Mouse (Mus musculus): ENCODE measurements around the gene Eva1a. TPM values are rescaled to one million over a fixed set of nuclear protein-coding genes. Genes with fewer than 3 reads are reported as not detected.

Eva1a gene
- polyA plus RNA-seq, 1 experiment from 2014 or later: 5.8 TPM

DNA sequence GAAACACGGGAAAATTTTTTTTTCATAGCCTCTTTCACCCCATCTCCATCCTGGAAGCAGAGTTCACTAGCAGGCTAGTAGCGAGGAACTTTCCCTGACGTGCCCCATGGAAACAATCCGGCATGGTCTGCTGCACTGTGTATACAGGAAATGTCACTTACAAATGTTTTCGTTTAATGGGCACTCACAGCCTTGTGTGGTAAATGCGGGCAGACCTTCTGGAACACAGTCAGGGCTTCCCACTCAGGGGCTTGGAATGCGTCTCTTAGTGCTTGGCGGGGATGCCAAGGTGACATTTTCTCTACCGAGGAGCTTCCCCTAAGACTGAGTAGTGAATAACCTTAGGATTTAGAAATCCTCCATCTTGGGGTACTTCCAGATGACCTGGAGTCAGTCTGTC lies 87.0 kb downstream of the Eva1a start:
- Histone ChIP-seq H3K9me3 (replicated peaks; ENCODE audit: control insufficient read depth, low read length) (no peaks in the 10 kb centered on the region), H3K4me1 (ENCODE audit: control insufficient read depth, insufficient read depth, low read length) (no peaks in the 10 kb centered on the region), H3K36me3 (ENCODE audit: control insufficient read depth, insufficient read depth) (no peaks in the 10 kb centered on the region), H3K4me3 (ENCODE audit: low read length) (no peak overlapping the region), H3K27ac (ENCODE audit: low read length) (no peak overlapping the region), H3K4me2 (ENCODE audit: low read depth, low read length) (no peak overlapping the region), H3K9ac (ENCODE audit: low read length) (no peak overlapping the region), H3K27me3 (ENCODE audit: control insufficient read depth, insufficient read depth, low read length) (no peaks in the 10 kb centered on the region)
- no peak for ATAC-seq (replicated peaks; ENCODE audit: extremely low read depth, insufficient read depth, low FRiP score)
- 56% methylated on average over 9 of the region's 9 CpGs for WGBS

DNA sequence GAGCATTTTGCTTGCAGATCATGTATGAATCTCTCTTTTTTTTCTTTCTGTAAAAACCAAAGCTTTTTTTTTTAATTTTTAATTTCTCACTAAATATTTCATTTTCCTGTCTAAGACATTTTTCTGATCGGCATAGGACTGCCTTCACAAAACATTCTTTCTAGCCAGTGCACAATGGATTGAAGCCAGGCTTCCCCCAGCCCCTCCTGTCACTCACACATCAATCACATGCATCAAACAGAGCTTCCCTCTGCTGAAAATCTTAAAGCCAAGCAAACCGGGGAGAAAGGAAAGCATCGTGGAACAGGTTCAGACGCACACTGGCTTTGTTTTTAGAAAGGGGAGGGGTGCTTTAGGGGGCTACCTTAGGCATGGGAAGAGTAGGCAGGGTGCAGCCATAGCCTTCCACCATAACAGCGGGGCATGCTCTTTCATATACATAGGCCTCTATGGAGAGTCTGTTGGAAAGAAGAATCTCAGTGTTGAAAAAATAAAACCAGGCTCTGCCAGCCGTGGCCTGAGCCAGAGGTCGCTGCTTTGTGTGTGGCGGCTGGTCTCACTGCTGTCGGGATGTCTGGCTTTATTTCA lies 88.9 kb downstream of the Eva1a start:
- Histone ChIP-seq H3K4me1 (ENCODE audit: control insufficient read depth, insufficient read depth, low read length) (no peaks in the 10 kb centered on the region), H3K27me3 (ENCODE audit: control insufficient read depth, insufficient read depth, low read length) (no peaks in the 10 kb centered on the region), H3K27ac (ENCODE audit: low read length) (no peak overlapping the region), H3K36me3 (ENCODE audit: control insufficient read depth, insufficient read depth) (no peaks in the 10 kb centered on the region), H3K4me2 (ENCODE audit: low read depth, low read length) (no peak overlapping the region), H3K9me3 (replicated peaks; ENCODE audit: control insufficient read depth, low read length) (no peaks in the 10 kb centered on the region), H3K9ac (ENCODE audit: low read length) (no peak overlapping the region), H3K4me3 (ENCODE audit: low read length) (no peak overlapping the region)
- 67% methylated on average over 9 of the region's 9 CpGs for WGBS
- ATAC-seq (replicated peaks; ENCODE audit: extremely low read depth, insufficient read depth, low FRiP score): no peak

DNA sequence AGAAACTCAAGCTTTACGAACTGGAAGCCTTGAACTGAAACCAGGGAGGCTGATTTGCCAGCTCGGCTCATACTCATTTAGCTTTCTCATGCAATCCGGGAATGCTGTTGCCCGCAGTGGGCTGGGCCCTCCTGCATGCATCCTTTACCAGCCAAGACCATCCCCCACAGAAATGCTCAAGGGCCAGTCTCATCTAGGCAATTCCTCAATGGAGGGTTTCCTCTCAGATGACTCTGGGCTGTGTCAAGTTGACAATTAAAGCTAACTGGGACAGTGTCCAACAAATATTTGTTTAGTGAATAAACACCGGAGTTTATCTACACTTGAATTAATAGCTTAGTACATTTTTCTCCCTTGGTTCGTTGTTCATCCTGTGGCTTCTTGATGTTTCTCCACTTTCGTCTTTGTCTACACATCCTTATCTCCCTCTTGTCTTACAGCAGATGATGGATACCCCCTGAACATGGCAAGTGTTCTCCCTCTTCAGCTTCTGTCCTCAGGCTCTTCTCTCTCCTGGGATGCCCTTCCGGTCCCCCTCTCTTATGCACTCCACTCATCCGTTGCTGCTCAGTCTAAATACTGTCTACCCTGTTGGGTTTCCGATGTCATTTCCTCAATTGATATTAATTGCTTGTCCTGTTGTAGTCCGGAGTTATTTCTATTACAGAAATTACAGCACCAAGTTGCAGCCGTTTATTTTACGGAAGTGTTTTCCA lies 92.2 kb downstream of the Eva1a start:
- WGBS: 42% methylated on average over 13 of the region's 13 CpGs
- H3K27me3 ChIP-seq (ENCODE audit: control insufficient read depth, insufficient read depth, low read length): no peaks in the 10 kb centered on the region

DNA sequence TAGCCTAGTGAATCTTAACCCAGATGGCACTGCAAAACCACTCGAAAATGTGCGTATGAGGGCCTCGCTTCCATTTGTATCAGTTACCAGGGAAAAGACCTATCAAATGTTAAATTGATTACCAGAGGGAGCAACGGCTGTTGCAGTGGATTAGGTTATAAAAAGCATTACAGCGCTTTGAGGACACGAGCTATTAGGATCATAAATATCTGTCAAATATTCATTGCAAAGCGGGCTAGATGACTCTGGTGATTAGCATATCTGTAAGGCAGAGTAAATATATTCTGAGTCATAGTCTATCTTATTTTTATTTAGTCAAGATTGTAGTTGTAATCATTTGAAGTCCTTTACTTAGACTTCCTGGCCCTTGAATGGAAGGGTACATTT lies 92.7 kb downstream of the Eva1a start:
- no peak overlapping the region for H3K9ac ChIP-seq (ENCODE audit: low read length)
- no peak for ATAC-seq (replicated peaks; ENCODE audit: extremely low read depth, insufficient read depth, low FRiP score)
- H3K4me1 ChIP-seq (ENCODE audit: control insufficient read depth, insufficient read depth, low read length): no peaks in the 10 kb centered on the region
- no peak overlapping the region for H3K27ac ChIP-seq (ENCODE audit: low read length)
- H3K9me3 ChIP-seq (replicated peaks; ENCODE audit: control insufficient read depth, low read length): no peaks in the 10 kb centered on the region
- no peak overlapping the region for H3K4me2 ChIP-seq (ENCODE audit: low read depth, low read length)
- H3K36me3 ChIP-seq (ENCODE audit: control insufficient read depth, insufficient read depth): no peaks in the 10 kb centered on the region
- 82% methylated on average over 7 of the region's 7 CpGs for WGBS
- no peaks in the 10 kb centered on the region for H3K27me3 ChIP-seq (ENCODE audit: control insufficient read depth, insufficient read depth, low read length)
- H3K4me3 ChIP-seq (ENCODE audit: low read length): no peak overlapping the region

More for the DNA sequence above, 92.2 kb downstream of the Eva1a start:
- ATAC-seq (replicated peaks; ENCODE audit: extremely low read depth, insufficient read depth, low FRiP score): no peak
- H3K4me3 ChIP-seq (ENCODE audit: low read length): no peak overlapping the region
- H3K4me1 ChIP-seq (ENCODE audit: control insufficient read depth, insufficient read depth, low read length): no peaks in the 10 kb centered on the region
- H3K9ac ChIP-seq (ENCODE audit: low read length): no peak overlapping the region
- H3K36me3 ChIP-seq (ENCODE audit: control insufficient read depth, insufficient read depth): no peaks in the 10 kb centered on the region
- H3K27ac ChIP-seq (ENCODE audit: low read length): no peak overlapping the region
- no peak overlapping the region for H3K4me2 ChIP-seq (ENCODE audit: low read depth, low read length)
- no peaks in the 10 kb centered on the region for H3K9me3 ChIP-seq (replicated peaks; ENCODE audit: control insufficient read depth, low read length)

DNA sequence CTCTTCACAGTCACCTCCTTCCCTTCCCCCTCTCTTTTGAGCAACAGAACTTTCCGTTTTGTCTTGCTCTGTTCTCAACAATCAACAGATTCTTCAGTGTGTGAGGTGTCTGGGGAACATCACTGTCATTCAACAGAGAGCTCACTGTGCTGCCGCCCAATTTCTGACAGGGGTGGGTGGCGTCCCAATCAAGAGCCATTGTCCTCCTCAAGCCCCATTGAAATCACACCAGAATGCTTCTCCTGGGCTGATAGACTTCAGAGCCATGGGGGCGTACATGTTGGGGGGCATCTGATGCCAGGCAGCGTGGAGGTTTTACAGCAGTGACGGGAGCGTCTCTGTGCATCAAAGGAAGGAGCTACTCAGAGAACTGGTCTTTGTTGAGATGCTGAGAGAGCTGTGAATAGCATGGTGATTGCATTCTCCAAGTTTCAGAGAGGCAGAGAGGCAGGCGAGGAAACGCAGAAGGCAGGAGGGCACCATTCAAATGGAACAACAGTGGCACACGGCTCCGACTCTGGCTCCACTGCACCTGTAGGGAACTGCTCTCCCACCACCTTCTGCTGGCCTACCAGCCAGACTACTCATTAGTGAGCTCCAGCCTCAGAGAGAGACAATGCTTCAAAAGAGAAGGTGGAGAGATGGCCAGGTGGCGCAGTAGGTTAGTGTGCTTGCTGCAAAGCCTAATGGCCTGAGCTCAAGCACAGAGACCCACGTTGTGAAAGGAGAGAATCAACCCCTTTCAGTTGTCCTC lies 95.3 kb downstream of the Eva1a start:
- H3K4me3 ChIP-seq (ENCODE audit: low read length): no peak overlapping the region

More for the DNA sequence above, 95.3 kb downstream of the Eva1a start:
- ATAC-seq (replicated peaks; ENCODE audit: extremely low read depth, insufficient read depth, low FRiP score): no peak
- 46% methylated on average over 13 of the region's 13 CpGs for WGBS
- no peak overlapping the region for H3K4me2 ChIP-seq (ENCODE audit: low read depth, low read length)
- H3K9ac ChIP-seq (ENCODE audit: low read length): no peak overlapping the region
- H3K9me3 ChIP-seq (replicated peaks; ENCODE audit: control insufficient read depth, low read length): no peaks in the 10 kb centered on the region; the same call in 1 of the 2 replicates
- no peaks in the 10 kb centered on the region for H3K36me3 ChIP-seq (ENCODE audit: control insufficient read depth, insufficient read depth)
- no peaks in the 10 kb centered on the region for H3K27me3 ChIP-seq (ENCODE audit: control insufficient read depth, insufficient read depth, low read length)
- H3K4me1 ChIP-seq (ENCODE audit: control insufficient read depth, insufficient read depth, low read length): no peaks in the 10 kb centered on the region
- no peak overlapping the region for H3K27ac ChIP-seq (ENCODE audit: low read length)

Other genes with a start within 250 kb of the Eva1a start
- gene Gcfc2, start 117.4 kb upstream of the Eva1a start, polyA plus RNA-seq (2015; fragmentation: Nextera tagmentation; extraction: Ambion mirVana): 4.6 and 5.0 TPM in 2 replicates
- 44.1 and 49.0 TPM in 2 replicates for gene Mrpl19, start 75.1 kb upstream of the Eva1a start, polyA plus RNA-seq (2015; fragmentation: Nextera tagmentation; extraction: Ambion mirVana)